Mouse (Mus musculus): ENCODE measurements at regions not wholly inside any gene's neighbourhood (a gene's known extent, or its start where the extent isn't known, plus 50 kb on each side); places are given as distances from the start of the nearest gene placed in this dataset.

DNA sequence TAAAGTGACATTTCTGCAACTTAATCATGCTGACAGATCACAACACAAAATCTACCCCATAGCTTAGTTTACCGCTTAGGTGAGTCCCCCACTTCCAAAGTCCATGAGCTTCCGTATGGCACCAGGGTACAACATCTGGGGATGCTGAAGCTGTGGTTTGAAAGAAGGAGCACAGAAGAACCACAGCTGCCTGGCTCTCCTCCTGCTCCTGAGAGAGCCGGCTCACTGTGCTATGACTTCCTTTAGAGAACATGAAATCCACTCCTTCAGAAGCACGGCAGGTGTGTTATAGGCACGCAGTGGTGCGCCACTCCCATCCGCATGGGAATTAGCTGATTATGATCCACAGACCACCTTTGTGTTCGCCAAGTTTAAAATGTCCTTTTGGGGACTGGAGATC is 69.7 kb upstream of the Atl2 start:
- TF ChIP-seq EP300 (IDR thresholded peaks at IDR 0.05; ENCODE audit: low read depth): no peak
- no peak for TF ChIP-seq CTCF (IDR thresholded peaks at IDR 0.05; ENCODE audit: low read depth)
